In the genomic region with DNA sequence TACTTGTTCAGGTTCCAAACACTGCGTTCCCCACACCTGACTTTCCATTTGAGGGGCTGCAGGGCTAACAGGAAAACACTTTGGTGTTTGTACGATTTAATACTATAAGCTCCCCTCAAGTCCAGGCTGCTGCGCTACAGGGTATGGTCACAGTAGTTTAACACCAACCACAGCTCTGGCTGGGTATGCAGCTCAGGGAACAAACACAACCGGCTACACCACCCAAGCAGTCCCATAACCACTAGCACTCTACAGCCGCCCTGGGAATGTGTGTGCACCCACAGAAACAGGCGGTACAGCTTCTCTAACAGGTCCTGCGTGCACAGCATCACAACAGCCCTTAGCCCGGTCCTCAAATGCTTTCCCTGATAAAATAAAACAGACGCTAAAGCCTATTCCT, we compare ENCODE assay signal across 28 mouse cellular contexts. TPM values are rescaled to one million over a fixed set of nuclear protein-coding genes. Genes with fewer than 3 reads are reported as not detected.
DNase-seq lines count a peak whose midpoint lies in the region; ATAC-seq and TF ChIP-seq lines count a peak whose summit lies in the region.
"Had no signal": no experiment of that assay in that cellular context is flagged by ENCODE, and none has a peak within 500 bp of the region (broad histone marks: within the 10 kb centered on the region; RNA-seq: fewer than 3 reads in every experiment).

No protein-coding gene starts in this region.

- peaks cover 6% of the 10 kb centered on the region; the same call in 1 of the 2 replicates for H3K4me1 ChIP-seq in limb, embryonic 15.5 days
- H3K4me1 ChIP-seq in limb, embryonic 10.5 days, result peaks cover 4% of the 10 kb centered on the region; the same call in 1 of the 2 replicates
- H3K4me1 ChIP-seq in embryonic facial prominence, embryonic 13.5 days, result peaks cover 14% of the 10 kb centered on the region; the same call in 1 of the 2 replicates
- no peaks in the 10 kb centered on the region for H3K4me1 ChIP-seq in stomach, embryonic 14.5 days (ENCODE audit: control insufficient read depth, insufficient read depth, low read length)
- H3K4me1 ChIP-seq in forebrain, postnatal 0 days (ENCODE audit: insufficient read depth), result no peaks in the 10 kb centered on the region
- no peaks in the 10 kb centered on the region for H3K4me1 ChIP-seq in midbrain, embryonic 15.5 days
- H3K4me1 ChIP-seq: forebrain, embryonic 10.5 days; heart, embryonic 15.5 days; hindbrain, embryonic 13.5 days had no signal

- no peak for ATAC-seq in limb, embryonic 15.5 days (ENCODE audit: insufficient number of reproducible peaks, low FRiP score, low TSS enrichment, low read depth)
- ATAC-seq in embryonic facial prominence, embryonic 13.5 days (ENCODE audit: insufficient number of reproducible peaks, insufficient read depth, low FRiP score, low TSS enrichment, low read depth), result no peak
- no peak for ATAC-seq in stomach, embryonic 14.5 days (ENCODE audit: insufficient number of reproducible peaks, insufficient read depth, low FRiP score, low read depth)
- no peak for ATAC-seq in inflammation-experienced regulatory T-cells, adult 6 months
- ATAC-seq in forebrain, postnatal 0 days, result no peak
- no peak for ATAC-seq in midbrain, embryonic 15.5 days (replicated peaks)
- ATAC-seq: forebrain, embryonic 14.5 days; hindbrain, postnatal 0 days; intestine, embryonic 16.5 days had no signal

- no peak for TF ChIP-seq CTCF in forebrain, postnatal 0 days (IDR thresholded peaks at IDR 0.05; ENCODE audit: low read depth)

- 66% methylated on average over 9 of the region's 9 CpGs for WGBS in limb, embryonic 15.5 days
- WGBS in limb, embryonic 10.5 days, result 94% methylated on average over 9 of the region's 9 CpGs
- 66% methylated on average over 9 of the region's 9 CpGs for WGBS in embryonic facial prominence, embryonic 13.5 days
- 83% methylated on average over 9 of the region's 9 CpGs for WGBS in stomach, embryonic 14.5 days
- 97% methylated on average over 9 of the region's 9 CpGs for WGBS in forebrain, postnatal 0 days
- WGBS in midbrain, embryonic 15.5 days, result 94% methylated on average over 9 of the region's 9 CpGs

- H3K4me2 ChIP-seq in limb, embryonic 15.5 days, result no peak overlapping the region
- H3K4me2 ChIP-seq in embryonic facial prominence, embryonic 13.5 days, result no peak overlapping the region
- no peak overlapping the region for H3K4me2 ChIP-seq in stomach, embryonic 14.5 days (replicated peaks; ENCODE audit: low read depth, low read length)
- no peak overlapping the region for H3K4me2 ChIP-seq in forebrain, postnatal 0 days (ENCODE audit: low read depth)
- no peak overlapping the region for H3K4me2 ChIP-seq in midbrain, embryonic 15.5 days
- H3K4me2 ChIP-seq: heart, embryonic 11.5 days; heart, embryonic 15.5 days; hindbrain, embryonic 13.5 days had no signal

- no peaks in the 10 kb centered on the region for H3K9me3 ChIP-seq in limb, embryonic 15.5 days
- no peaks in the 10 kb centered on the region for H3K9me3 ChIP-seq in limb, embryonic 10.5 days (replicated peaks)
- H3K9me3 ChIP-seq in embryonic facial prominence, embryonic 13.5 days, result no peaks in the 10 kb centered on the region
- H3K9me3 ChIP-seq in stomach, embryonic 14.5 days (ENCODE audit: control insufficient read depth, low read depth, low read length), result no peaks in the 10 kb centered on the region
- H3K9me3 ChIP-seq in forebrain, postnatal 0 days (ENCODE audit: low read length), result no peaks in the 10 kb centered on the region
- no peaks in the 10 kb centered on the region for H3K9me3 ChIP-seq in midbrain, embryonic 15.5 days
- H3K9me3 ChIP-seq: forebrain, embryonic 10.5 days; heart, embryonic 15.5 days; hindbrain, embryonic 13.5 days had no signal

- H3K4me3 ChIP-seq in limb, embryonic 15.5 days, result no peak overlapping the region
- H3K4me3 ChIP-seq in limb, embryonic 10.5 days, result no peak overlapping the region
- H3K4me3 ChIP-seq in embryonic facial prominence, embryonic 13.5 days, result no peak overlapping the region
- no peak overlapping the region for H3K4me3 ChIP-seq in stomach, embryonic 14.5 days (ENCODE audit: low read depth, low read length)
- no peak overlapping the region for H3K4me3 ChIP-seq in forebrain, postnatal 0 days (ENCODE audit: low read depth, low read length)
- H3K4me3 ChIP-seq in midbrain, embryonic 15.5 days, result no peak overlapping the region
- H3K4me3 ChIP-seq: erythroblast, embryonic 14.5 days; forebrain, embryonic 10.5 days; heart, adult 2 months; heart, embryonic 15.5 days; hindbrain, embryonic 13.5 days had no signal

- no peaks in the 10 kb centered on the region for H3K27me3 ChIP-seq in limb, embryonic 15.5 days
- no peaks in the 10 kb centered on the region for H3K27me3 ChIP-seq in limb, embryonic 10.5 days (ENCODE audit: low read depth, poor library complexity, severe bottlenecking)
- no peaks in the 10 kb centered on the region for H3K27me3 ChIP-seq in embryonic facial prominence, embryonic 13.5 days
- no peaks in the 10 kb centered on the region for H3K27me3 ChIP-seq in stomach, embryonic 14.5 days (ENCODE audit: control insufficient read depth, insufficient read depth, low read length)
- no peaks in the 10 kb centered on the region for H3K27me3 ChIP-seq in forebrain, postnatal 0 days (ENCODE audit: insufficient read depth, low read length)
- no peaks in the 10 kb centered on the region for H3K27me3 ChIP-seq in midbrain, embryonic 15.5 days (replicated peaks)
- H3K27me3 ChIP-seq: heart, embryonic 15.5 days; hindbrain, embryonic 13.5 days had no signal

- peaks cover 48% of the 10 kb centered on the region for H3K36me3 ChIP-seq in limb, embryonic 15.5 days
- H3K36me3 ChIP-seq in limb, embryonic 10.5 days, result peaks cover 94% of the 10 kb centered on the region
- peaks cover 75% of the 10 kb centered on the region for H3K36me3 ChIP-seq in embryonic facial prominence, embryonic 13.5 days
- H3K36me3 ChIP-seq in stomach, embryonic 14.5 days (ENCODE audit: control insufficient read depth, insufficient read depth, low read length), result peaks cover 24% of the 10 kb centered on the region
- peaks cover 46% of the 10 kb centered on the region for H3K36me3 ChIP-seq in forebrain, postnatal 0 days (ENCODE audit: insufficient read depth)
- H3K36me3 ChIP-seq in midbrain, embryonic 15.5 days (replicated peaks), result peaks cover 22% of the 10 kb centered on the region

- H3K9ac ChIP-seq in limb, embryonic 15.5 days, result no peak overlapping the region
- H3K9ac ChIP-seq in embryonic facial prominence, embryonic 13.5 days, result no peak overlapping the region
- no peak overlapping the region for H3K9ac ChIP-seq in stomach, embryonic 14.5 days (replicated peaks; ENCODE audit: low read depth, low read length)
- no peak overlapping the region for H3K9ac ChIP-seq in forebrain, postnatal 0 days
- H3K9ac ChIP-seq in midbrain, embryonic 15.5 days, result no peak overlapping the region
- H3K9ac ChIP-seq: heart, embryonic 15.5 days; hindbrain, embryonic 13.5 days had no signal

- 0 out of 2 replicates have a peak overlapping the region, but pooled peaks have one; percentile 24 for H3K27ac ChIP-seq in limb, embryonic 15.5 days
- H3K27ac ChIP-seq in limb, embryonic 10.5 days, result no peak overlapping the region
- H3K27ac ChIP-seq in embryonic facial prominence, embryonic 13.5 days, result peak overlapping the region; percentile 49
- H3K27ac ChIP-seq in stomach, embryonic 14.5 days (ENCODE audit: low read length), result 0 out of 2 replicates have a peak overlapping the region, but pooled peaks have one; percentile 27
- H3K27ac ChIP-seq in forebrain, postnatal 0 days (ENCODE audit: low read depth, low read length), result no peak overlapping the region
- no peak overlapping the region for H3K27ac ChIP-seq in midbrain, embryonic 15.5 days
- H3K27ac ChIP-seq: forebrain, embryonic 10.5 days; heart, adult 2 months; heart, embryonic 15.5 days; hindbrain, embryonic 13.5 days; hindbrain, postnatal 0 days had no signal

- DNase-seq in limb, embryonic 10.5 days (ENCODE audit: low spot score), result no peak
- DNase-seq in CD4-positive helper T cell, adult 2 months (ENCODE audit: low read depth, low spot score), result peak; percentile 15
- no peak for DNase-seq in forebrain, postnatal 0 days
- DNase-seq: adrenal gland, postnatal 10 days; cerebellum, adult 11 months; cerebellum, adult 8-10 months; cerebellum, postnatal 25 days; gastrocnemius, postnatal 14 days; heart, adult 2 months; heart, postnatal 14 days had no signal

RNA-seq across cellular contexts. Expression of gene Myrfl, which starts 16.1 kb away (rescaled TPM):
- polyA plus RNA-seq in limb, embryonic 15.5 days (2015; fragmentation: Nextera tagmentation; extraction: Ambion mirVana), result 0.17 and 0.19 TPM in 2 replicates
- 0.04 TPM in 1 of 2 replicates, not detected in the other for polyA plus RNA-seq in limb, embryonic 10.5 days (2016; fragmentation: Nextera tagmentation; extraction: Ambion mirVana)
- polyA plus RNA-seq in embryonic facial prominence, embryonic 13.5 days (2015; fragmentation: Nextera tagmentation; extraction: Ambion mirVana), result 0.22 and 0.47 TPM in 2 replicates
- 0.20 and 0.34 TPM in 2 replicates for polyA plus RNA-seq in stomach, embryonic 14.5 days (2014; fragmentation: Nextera tagmentation; extraction: Ambion mirVana)
- polyA plus RNA-seq in inflammation-experienced regulatory T-cells, adult 6 months (2017; shearing (Covaris generic)), result not detected
- total RNA-seq in forebrain, postnatal 0 days (2014; rRNA removed), result 0.08 TPM in 1 of 2 replicates, not detected in the other
- polyA plus RNA-seq in forebrain, postnatal 0 days (2015; fragmentation: Nextera tagmentation; extraction: Ambion mirVana), result not detected in 2 replicates
- polyA plus RNA-seq in midbrain, embryonic 15.5 days (2015; fragmentation: Nextera tagmentation; extraction: Ambion mirVana), result 0.10 and 0.22 TPM in 2 replicates
- total RNA-seq: hematopoietic stem cell, adult 5-6 weeks; hindbrain, postnatal 0 days; MEL had no signal
- polyA plus RNA-seq: erythroblast, embryonic 14.5 days; forebrain, embryonic 10.5 days had no signal

RNA-seq across cellular contexts. Expression of gene Rab3ip, which starts 37.7 kb away (rescaled TPM):
- polyA plus RNA-seq in limb, embryonic 15.5 days (2015; fragmentation: Nextera tagmentation; extraction: Ambion mirVana), result 25.0 and 29.2 TPM in 2 replicates
- polyA plus RNA-seq in limb, embryonic 10.5 days (2016; fragmentation: Nextera tagmentation; extraction: Ambion mirVana), result 36.7 and 40.0 TPM in 2 replicates
- 33.0 and 38.2 TPM in 2 replicates for polyA plus RNA-seq in embryonic facial prominence, embryonic 13.5 days (2015; fragmentation: Nextera tagmentation; extraction: Ambion mirVana)
- polyA plus RNA-seq in stomach, embryonic 14.5 days (2014; fragmentation: Nextera tagmentation; extraction: Ambion mirVana), result 22.2 and 24.7 TPM in 2 replicates
- polyA plus RNA-seq in inflammation-experienced regulatory T-cells, adult 6 months (2017; shearing (Covaris generic)), result 10 to 100 TPM in 1 of 3 experiments, 1 to 10 TPM in 2; 5.6 to 12.7 (median 8.7) TPM
- total RNA-seq in forebrain, postnatal 0 days (2014; rRNA removed), result 80.7 and 125 TPM in 2 replicates
- polyA plus RNA-seq in forebrain, postnatal 0 days (2015; fragmentation: Nextera tagmentation; extraction: Ambion mirVana), result 37.3 and 41.8 TPM in 2 replicates
- polyA plus RNA-seq in midbrain, embryonic 15.5 days (2015; fragmentation: Nextera tagmentation; extraction: Ambion mirVana), result 41.8 and 42.8 TPM in 2 replicates

RNA-seq across cellular contexts. Expression of gene Gm10271, which starts 59.6 kb away (rescaled TPM):
- not detected in 2 replicates for polyA plus RNA-seq in limb, embryonic 15.5 days (2015; fragmentation: Nextera tagmentation; extraction: Ambion mirVana)
- not detected in 2 replicates for polyA plus RNA-seq in limb, embryonic 10.5 days (2016; fragmentation: Nextera tagmentation; extraction: Ambion mirVana)
- not detected in 2 replicates for polyA plus RNA-seq in embryonic facial prominence, embryonic 13.5 days (2015; fragmentation: Nextera tagmentation; extraction: Ambion mirVana)
- not detected in 2 replicates for polyA plus RNA-seq in stomach, embryonic 14.5 days (2014; fragmentation: Nextera tagmentation; extraction: Ambion mirVana)
- polyA plus RNA-seq in inflammation-experienced regulatory T-cells, adult 6 months (2017; shearing (Covaris generic)), result not detected
- total RNA-seq in forebrain, postnatal 0 days (2014; rRNA removed), result not detected in 2 replicates
- polyA plus RNA-seq in forebrain, postnatal 0 days (2015; fragmentation: Nextera tagmentation; extraction: Ambion mirVana), result not detected in 2 replicates
- not detected in 2 replicates for polyA plus RNA-seq in midbrain, embryonic 15.5 days (2015; fragmentation: Nextera tagmentation; extraction: Ambion mirVana)
- total RNA-seq: adrenal gland, postnatal 10 days; adrenal gland, postnatal 4 days; gastrocnemius, postnatal 14 days; heart, adult 2 months; heart, postnatal 14 days; hematopoietic stem cell, adult 5-6 weeks; hindbrain, postnatal 0 days; MEL had no signal
- polyA plus RNA-seq: brain, embryonic 14.5 days; erythroblast, embryonic 14.5 days; forebrain, embryonic 10.5 days; forebrain, embryonic 14.5 days; gonadal fat pad, adult 2 months; heart, adult 2 months; heart, embryonic 11.5 days; heart, embryonic 15.5 days; hindbrain, embryonic 13.5 days; hindbrain, postnatal 0 days; intestine, embryonic 16.5 days had no signal

Comparison
In these comparisons a context has a peak if more than half of its experiments do, and no peak if none do; other contexts are left out.
1. H3K27ac ChIP-seq: peak in limb, embryonic 15.5 days (single experiment), embryonic facial prominence, embryonic 13.5 days (single experiment) and stomach, embryonic 14.5 days (single experiment); none in limb, embryonic 10.5 days (single experiment), forebrain, postnatal 0 days (single experiment) and midbrain, embryonic 15.5 days (single experiment).